Mouse (Mus musculus): ENCODE results near the gene Olfr745.

Olfr745 gene

DNA sequence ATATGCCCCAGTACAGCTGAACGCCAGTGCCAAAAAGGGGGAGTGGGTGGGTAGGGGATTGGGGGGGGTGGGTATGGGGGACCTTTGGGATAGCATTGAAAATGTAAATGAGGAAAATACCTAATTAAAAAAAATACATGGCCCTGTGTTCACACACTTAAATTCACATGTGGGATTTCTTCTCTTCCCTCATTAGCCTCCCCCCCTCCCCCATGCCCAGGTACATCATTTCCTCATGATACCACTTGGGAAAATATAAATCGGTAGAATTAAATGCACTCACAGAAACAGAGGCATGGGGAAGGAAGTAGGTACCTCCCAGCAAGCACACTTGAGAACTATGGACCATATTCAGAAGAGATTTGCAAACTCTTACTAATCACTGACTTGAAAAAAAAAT is at the start of gene Olfr745:
Olfr745 (plus strand) TSS at position 301 of the 400 bp plus-strand sequence.
- no peak for DNase-seq

DNA sequence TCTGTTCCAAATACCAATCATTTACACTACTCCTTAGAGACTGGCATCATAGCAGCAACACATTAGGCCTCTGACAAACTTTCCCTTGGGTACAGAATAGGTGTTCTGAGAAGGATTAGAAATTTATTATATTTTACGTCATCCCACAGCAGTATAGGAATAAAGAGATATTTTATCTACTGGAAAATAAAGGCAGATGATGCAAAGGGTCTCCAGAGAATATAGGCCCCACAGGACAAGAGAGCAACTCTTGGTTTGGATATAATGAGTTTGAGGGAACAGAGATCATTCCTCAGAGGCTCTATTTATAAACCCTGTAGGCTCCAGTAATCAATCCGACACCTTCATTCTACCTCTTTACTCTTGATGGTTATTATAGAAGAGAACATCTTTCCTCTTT is 24.6 kb upstream of the Olfr745 start, which contains the start of gene Olfr744:
Olfr744 (plus strand) TSS at position 301 of the 400 bp plus-strand sequence.
- no peak for DNase-seq

DNA sequence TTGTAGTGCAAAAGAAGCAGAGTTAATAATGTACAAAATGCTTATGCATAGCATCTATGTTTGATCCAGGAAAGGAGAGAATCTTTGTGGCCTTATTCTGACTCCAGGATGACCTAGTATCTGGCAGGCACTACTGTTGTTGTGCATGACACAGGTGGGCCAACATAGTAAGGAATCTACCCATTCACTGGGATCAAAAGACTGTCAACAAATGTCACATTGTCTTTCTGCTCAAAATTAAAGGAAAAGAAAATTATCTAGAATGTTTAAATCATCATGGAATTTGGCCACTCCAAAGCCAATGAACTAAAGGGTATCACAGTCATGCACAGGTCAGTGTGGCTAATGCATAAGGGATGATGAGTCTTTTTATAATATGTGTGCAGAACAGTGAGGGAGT is 7.6 kb downstream of the Olfr745 start, which contains the start of gene Olfr746:
Olfr746 (plus strand) TSS at position 301 of the 400 bp plus-strand sequence.
- no peak for DNase-seq

DNA sequence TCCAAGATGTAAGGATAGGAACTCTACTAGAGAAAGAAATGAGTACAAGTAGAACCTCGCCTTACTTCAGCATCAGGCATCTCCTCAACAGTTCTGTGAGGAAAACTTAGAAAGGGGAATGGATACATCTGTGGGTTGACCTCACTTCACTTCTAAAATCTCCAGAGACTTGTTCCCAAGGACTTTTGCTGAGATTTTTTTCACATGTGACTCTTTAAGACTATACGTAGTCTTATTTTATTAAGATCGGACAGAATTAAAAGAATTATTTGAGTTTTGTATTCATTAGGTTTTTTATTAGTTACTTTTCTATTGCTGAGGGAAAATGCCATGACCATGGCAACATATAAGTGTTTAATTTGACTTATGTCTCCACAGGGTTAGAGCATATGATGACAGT is 53.9 kb downstream of the Olfr745 start, which contains the start of gene Olfr747:
Olfr747 (minus strand) TSS at position 101 of the 400 bp plus-strand sequence.
- DNase-seq, result no peak

Measured in kidney, postnatal 25 days (tissue).